In the genomic region with DNA sequence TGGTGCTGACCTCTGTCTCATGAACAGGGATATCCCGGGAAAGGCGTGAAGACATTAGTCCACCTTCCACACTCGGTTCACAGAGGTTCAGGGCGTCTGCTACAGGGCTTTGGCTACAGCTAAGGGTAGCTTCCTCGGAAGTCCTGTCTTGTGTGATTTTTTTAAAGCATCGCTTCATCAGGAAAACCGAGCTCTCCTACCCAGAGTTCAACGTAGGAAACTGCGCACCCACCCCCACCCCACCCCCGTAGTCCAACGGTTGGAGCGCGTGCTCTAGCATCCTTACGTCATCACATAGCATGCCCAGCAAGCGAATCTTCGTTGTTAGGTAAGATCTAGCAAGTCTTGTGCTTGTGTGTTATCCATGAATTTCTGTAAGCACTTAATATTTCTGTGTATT, we compare ENCODE assay signal across 23 mouse cellular contexts. TPM values are rescaled to one million over a fixed set of nuclear protein-coding genes. Genes with fewer than 3 reads are reported as not detected.
DNase-seq lines count a peak whose midpoint lies in the region; ATAC-seq and TF ChIP-seq lines count a peak whose summit lies in the region.
"Had no signal": no experiment of that assay in that cellular context is flagged by ENCODE, and none has a peak within 500 bp of the region (broad histone marks: within the 10 kb centered on the region; RNA-seq: fewer than 3 reads in every experiment).

No protein-coding gene starts in this region.

- no peak for ATAC-seq in heart, embryonic 12.5 days (ENCODE audit: insufficient number of reproducible peaks, low FRiP score)
- no peak for ATAC-seq in midbrain, embryonic 14.5 days (ENCODE audit: low FRiP score, low TSS enrichment)
- ATAC-seq: activated CD4-positive, CD25-positive, alpha-beta regulatory T cell, adult 4 months; CD4-positive, CD25-positive, alpha-beta regulatory T cell, adult 4 months; Patski had no signal

- H3K4me1 ChIP-seq in heart, embryonic 12.5 days (replicated peaks) = no peaks in the 10 kb centered on the region
- H3K4me1 ChIP-seq in testis, adult 2 months (ENCODE audit: control insufficient read depth, insufficient read depth, low read length) = peaks cover 7% of the 10 kb centered on the region
- H3K4me1 ChIP-seq in midbrain, embryonic 14.5 days (ENCODE audit: control insufficient read depth, insufficient read depth, low read length) = no peaks in the 10 kb centered on the region

- no peak for TF ChIP-seq CTCF in testis, adult 2 months (IDR thresholded peaks at IDR 0.05; ENCODE audit: control insufficient read depth, insufficient read depth, insufficient replicate concordance, low read depth, low read length)

- peak; percentile 84 for TF ChIP-seq POLR2A in testis, adult 2 months (IDR thresholded peaks at IDR 0.05; ENCODE audit: control insufficient read depth, low read depth, low read length)

- no peak overlapping the region for H3K9ac ChIP-seq in heart, embryonic 12.5 days
- no peak overlapping the region for H3K9ac ChIP-seq in midbrain, embryonic 14.5 days (replicated peaks; ENCODE audit: low read length)

- no peak overlapping the region for H3K27ac ChIP-seq in heart, embryonic 12.5 days (ENCODE audit: poor library complexity, severe bottlenecking)
- peak overlapping the region; percentile 100 for H3K27ac ChIP-seq in testis, adult 2 months (ENCODE audit: control insufficient read depth, insufficient read depth, low read depth, low read length)
- H3K27ac ChIP-seq in midbrain, embryonic 14.5 days (replicated peaks; ENCODE audit: low read depth, low read length) = no peak overlapping the region

- H3K4me2 ChIP-seq in heart, embryonic 12.5 days = no peak overlapping the region
- H3K4me2 ChIP-seq in midbrain, embryonic 14.5 days (ENCODE audit: low read length) = no peak overlapping the region

- no peak overlapping the region for H3K4me3 ChIP-seq in heart, embryonic 12.5 days
- H3K4me3 ChIP-seq in testis, adult 2 months (ENCODE audit: control insufficient read depth, low read depth, low read length) = peak overlapping the region; percentile 92
- H3K4me3 ChIP-seq in midbrain, embryonic 14.5 days (replicated peaks; ENCODE audit: low read depth, low read length) = no peak overlapping the region

- H3K9me3 ChIP-seq in heart, embryonic 12.5 days (replicated peaks) = no peaks in the 10 kb centered on the region
- no peaks in the 10 kb centered on the region for H3K9me3 ChIP-seq in midbrain, embryonic 14.5 days (ENCODE audit: control insufficient read depth, low read length)
- H3K9me3 ChIP-seq: G1E had no signal

- DNase-seq in heart, adult 11 months = peak; percentile 72
- no peak for DNase-seq in testis, postnatal 10 days (ENCODE audit: low spot score)
- peak; percentile 10 for DNase-seq in 3134 (ENCODE audit: extremely low read depth, insufficient read length, low spot score)
- DNase-seq in testis, postnatal 14 days (ENCODE audit: low spot score) = peak; percentile 22
- no peak for DNase-seq in frontal cortex, postnatal 36 days (ENCODE audit: low spot score in 2 of 2)
- DNase-seq in midbrain, embryonic 14.5 days = no peak
- DNase-seq: adrenal gland, adult 2 months; adrenal gland, adult 8-10 months; adrenal gland, postnatal 10 days; adrenal gland, postnatal 14 days; adrenal gland, postnatal 25 days; adrenal gland, postnatal 36 days; B cell, adult 2 months; cerebellum, adult 11 months; cerebellum, adult 11-12 months; cerebellum, adult 18-20 months had no signal

- H3K36me3 ChIP-seq in heart, embryonic 12.5 days = peaks cover 18% of the 10 kb centered on the region
- no peaks in the 10 kb centered on the region for H3K36me3 ChIP-seq in testis, adult 2 months (ENCODE audit: control insufficient read depth, insufficient read depth, low read length)
- H3K36me3 ChIP-seq in midbrain, embryonic 14.5 days (ENCODE audit: control insufficient read depth, insufficient read depth, low read length) = no peaks in the 10 kb centered on the region

- WGBS in heart, embryonic 12.5 days = 93% methylated on average over 16 of the region's 16 CpGs
- 96% methylated on average over 16 of the region's 16 CpGs for WGBS in midbrain, embryonic 14.5 days

- no peaks in the 10 kb centered on the region for H3K27me3 ChIP-seq in heart, embryonic 12.5 days (replicated peaks)
- no peaks in the 10 kb centered on the region for H3K27me3 ChIP-seq in testis, adult 2 months (ENCODE audit: control insufficient read depth, insufficient read depth, low read length)
- H3K27me3 ChIP-seq in midbrain, embryonic 14.5 days (ENCODE audit: control insufficient read depth, insufficient read depth, low read length) = no peaks in the 10 kb centered on the region
- H3K27me3 ChIP-seq: CH12.LX, Patski had no signal

RNA-seq across cellular contexts. Expression of gene Parpbp, which starts 11.1 kb away (rescaled TPM):
- polyA plus RNA-seq in heart, embryonic 12.5 days (2016; fragmentation: Nextera tagmentation; extraction: Ambion mirVana) = 12.6 and 14.1 TPM in 2 replicates
- polyA plus RNA-seq in testis, adult 2 months (2012; rRNA removed) = 4.7 TPM in 2 replicates
- 2.0 and 3.5 TPM in 2 replicates for polyA plus RNA-seq in midbrain, embryonic 14.5 days (2014; fragmentation: Nextera tagmentation; extraction: Ambion mirVana)

RNA-seq across cellular contexts. Expression of gene Nup37, which starts 11.2 kb away (rescaled TPM):
- 39.0 and 42.4 TPM in 2 replicates for polyA plus RNA-seq in heart, embryonic 12.5 days (2016; fragmentation: Nextera tagmentation; extraction: Ambion mirVana)
- polyA plus RNA-seq in testis, adult 2 months (2012; rRNA removed) = 13.7 and 14.8 TPM in 2 replicates
- polyA plus RNA-seq in midbrain, embryonic 14.5 days (2014; fragmentation: Nextera tagmentation; extraction: Ambion mirVana) = 29.7 and 37.6 TPM in 2 replicates

RNA-seq across cellular contexts. Expression of gene Pmch, which starts 44.8 kb away (rescaled TPM):
- polyA plus RNA-seq in heart, embryonic 12.5 days (2016; fragmentation: Nextera tagmentation; extraction: Ambion mirVana) = 0.92 and 1.2 TPM in 2 replicates
- not detected in 2 replicates for polyA plus RNA-seq in testis, adult 2 months (2012; rRNA removed)
- 1.00 TPM in 1 of 2 replicates, not detected in the other for polyA plus RNA-seq in midbrain, embryonic 14.5 days (2014; fragmentation: Nextera tagmentation; extraction: Ambion mirVana)
- polyA plus RNA-seq: activated CD4-positive, CD25-positive, alpha-beta regulatory T cell, adult 4 months; adrenal gland, adult 2 months; CD4-positive, CD25-positive, alpha-beta regulatory T cell, adult 4 months; G1E had no signal

Comparison
In these comparisons a context has a peak if more than half of its experiments do, and no peak if none do; other contexts are left out.
1. DNase-seq: peak in heart, adult 11 months (single experiment), 3134 (single experiment) and testis, postnatal 14 days (single experiment); none in testis, postnatal 10 days (single experiment), frontal cortex, postnatal 36 days (0 of 2) and midbrain, embryonic 14.5 days (single experiment).